Mouse (Mus musculus): ENCODE data around the gene Frrs1l. TPM values are rescaled to one million over a fixed set of nuclear protein-coding genes. Genes with fewer than 3 reads are reported as not detected.

Frrs1l gene
- polyA plus RNA-seq (2014; fragmentation: Illumina TruSeq; extraction: RNeasy Lipid Tissue Mini Kit (QIAGEN cat#74804)): 0.37 TPM

GRCm38 (mm10) chr4:56990215-56990584, at the start of gene Frrs1l:
Gene Frrs1l (minus strand): TSS chr4:56990391.

GRCm38 (mm10) chr4:56946641-56947640, 43.2 kb downstream of the Frrs1l start, which contains the start of gene Tmem245:
Gene Tmem245 (minus strand): TSS chr4:56947437.

Other genes starting within 250 kb of the Frrs1l start
- gene Actl7b, start 248.9 kb downstream of the Frrs1l start, polyA plus RNA-seq (2014; fragmentation: Illumina TruSeq; extraction: RNeasy Lipid Tissue Mini Kit (QIAGEN cat#74804)): not detected
- not detected for gene Actl7a, start 247.0 kb downstream of the Frrs1l start, polyA plus RNA-seq (2014; fragmentation: Illumina TruSeq; extraction: RNeasy Lipid Tissue Mini Kit (QIAGEN cat#74804))
- gene Elp1, start 188.1 kb downstream of the Frrs1l start, polyA plus RNA-seq (2014; fragmentation: Illumina TruSeq; extraction: RNeasy Lipid Tissue Mini Kit (QIAGEN cat#74804)): 61.5 TPM
- gene Fam206a, start 188.0 kb downstream of the Frrs1l start, polyA plus RNA-seq (2014; fragmentation: Illumina TruSeq; extraction: RNeasy Lipid Tissue Mini Kit (QIAGEN cat#74804)): 29.6 TPM
- gene Ctnnal1, start 125.2 kb downstream of the Frrs1l start, polyA plus RNA-seq (2014; fragmentation: Illumina TruSeq; extraction: RNeasy Lipid Tissue Mini Kit (QIAGEN cat#74804)): 48.9 TPM
- gene Tmem245, start 43.0 kb downstream of the Frrs1l start, polyA plus RNA-seq (2014; fragmentation: Illumina TruSeq; extraction: RNeasy Lipid Tissue Mini Kit (QIAGEN cat#74804)): 64.5 TPM
- gene Epb41l4b, start 153.0 kb upstream of the Frrs1l start, polyA plus RNA-seq (2014; fragmentation: Illumina TruSeq; extraction: RNeasy Lipid Tissue Mini Kit (QIAGEN cat#74804)): 21.4 TPM